Mouse (Mus musculus): ENCODE data around the gene Fmo9. TPM values are rescaled to one million over a fixed set of nuclear protein-coding genes. Genes with fewer than 3 reads are reported as not detected.

The Fmo9 gene
- polyA plus RNA-seq, 1 experiment from 2014 or later = 0.15 TPM

Small RNAs within 50 kb of the gene (microRNA-seq; reads per million reads assigned to microRNA genes)
- not detected for gene Gm22992 (ENCODE audit: borderline number of aligned reads)

Other genes with a start within 250 kb of the Fmo9 start
- gene Gm4846, start 184.3 kb downstream of the Fmo9 start, polyA plus RNA-seq (2014; fragmentation: Nextera tagmentation; extraction: Ambion mirVana) = not detected in 2 replicates
- 0.13 TPM in 1 of 2 replicates, not detected in the other for gene Gm4847, start 34.2 kb downstream of the Fmo9 start, polyA plus RNA-seq (2014; fragmentation: Nextera tagmentation; extraction: Ambion mirVana)